Mouse (Mus musculus) cerebellum, adult 2 months (tissue): Measurements from ENCODE around the gene Tln2.

Experiments used
- CTCF ChIP-seq: fragments of 200-500 bp; IDR thresholded peaks from 2 replicates; pipeline ENCODE4 v1.5.1; 2011; ENCODE audit warnings: low read depth, mild to moderate bottlenecking, control low read depth, low read length, moderate library complexity, borderline replicate concordance; ENCODE audit not compliant: insufficient read depth
- POLR2A ChIP-seq: fragments of 200-500 bp; IDR thresholded peaks from 2 replicates; pipeline ENCODE4 v1.6.1; 2011; ENCODE audit warnings: low read length, control low read depth, borderline replicate concordance; ENCODE audit not compliant: insufficient read depth

GRCm38 (mm10) chr9:67209451-67209850 lies 350.1 kb downstream of the Tln2 start:
- TF ChIP-seq POLR2A (no peak), CTCF (no peak)
